Mouse (Mus musculus): ENCODE results near the gene Lcn2.

Gene Lcn2

DNA sequence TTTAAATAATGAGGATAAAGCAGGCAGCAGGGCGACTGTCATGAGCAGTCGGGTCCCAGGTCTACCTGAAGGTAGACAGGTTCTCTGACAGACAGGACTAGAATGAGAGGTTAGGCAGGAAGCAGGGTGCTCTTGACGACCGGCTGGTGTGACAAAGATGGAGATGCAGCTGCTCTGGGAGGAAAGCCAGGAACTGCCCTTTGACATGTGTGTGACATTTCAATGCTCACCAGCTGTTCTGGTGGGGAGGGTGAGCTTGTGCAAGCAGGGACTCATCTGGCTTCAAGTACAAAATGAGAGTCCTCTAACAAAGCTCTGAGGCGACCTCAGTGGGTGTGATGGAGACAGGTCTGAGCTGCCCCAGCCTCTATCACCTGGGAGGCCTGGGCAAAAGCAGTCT lies 25.9 kb upstream of the Lcn2 start:
- no peak for DNase-seq (ENCODE audit: extremely low read depth, low read depth, low spot score)

DNA sequence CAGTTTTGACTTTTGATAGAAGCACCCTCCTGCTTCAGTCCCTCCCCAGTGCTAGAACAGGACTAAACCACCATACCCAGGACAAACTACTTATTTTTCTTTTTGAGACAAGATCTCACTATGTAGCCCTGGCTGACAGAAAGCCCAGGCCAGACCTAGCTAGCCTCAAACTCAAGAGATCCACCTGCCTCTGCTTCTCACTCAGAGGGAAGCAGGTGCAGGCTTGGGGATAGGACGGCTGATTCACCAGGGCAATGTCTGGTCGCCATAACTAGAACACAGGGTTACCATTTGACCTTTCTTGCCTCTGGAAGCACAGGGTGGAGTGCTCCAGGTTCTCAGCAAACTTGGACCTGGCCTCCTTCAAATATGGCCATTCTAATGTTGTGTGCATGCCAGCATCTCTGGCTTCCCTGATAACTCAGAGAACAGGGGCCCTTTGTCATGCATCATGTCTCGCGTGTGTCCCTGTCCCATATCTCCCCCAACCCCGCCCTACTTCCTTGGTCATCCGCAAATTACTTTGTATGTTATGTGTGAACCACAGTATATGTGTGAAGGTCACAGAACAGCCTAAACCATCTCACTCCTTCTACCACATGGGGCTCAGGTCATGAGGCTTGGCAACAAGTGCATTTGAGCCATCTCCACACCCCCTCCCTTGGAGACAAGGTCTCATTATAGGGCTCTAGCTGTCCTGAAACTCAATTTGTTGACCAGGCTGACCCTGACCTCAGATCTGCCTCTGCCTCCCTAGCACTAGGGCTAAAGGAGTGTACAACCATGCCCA lies 24.9 kb upstream of the Lcn2 start:
- no peak for DNase-seq (ENCODE audit: extremely low read depth, low read depth, low spot score)

DNA sequence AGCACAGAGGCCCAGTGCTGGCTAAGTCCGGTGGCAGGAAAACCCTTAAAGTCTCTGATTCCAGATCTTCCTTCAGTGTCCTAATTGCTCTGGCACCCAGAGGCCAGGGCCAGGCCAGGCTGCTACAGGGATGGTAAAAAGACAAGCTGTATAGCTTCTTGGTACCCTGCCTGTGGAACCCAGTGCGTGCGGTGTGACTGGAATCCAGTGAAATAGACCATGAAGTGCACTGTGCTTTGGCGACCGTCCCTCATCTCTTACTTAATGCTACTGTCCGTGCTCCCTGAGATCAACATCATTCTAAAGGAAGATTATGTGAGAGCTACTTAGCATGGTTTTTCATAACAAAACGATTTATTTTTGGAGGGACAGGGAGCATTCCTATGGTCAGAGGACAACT lies 23.4 kb upstream of the Lcn2 start:
- no peak for DNase-seq (ENCODE audit: extremely low read depth, low read depth, low spot score)

DNA sequence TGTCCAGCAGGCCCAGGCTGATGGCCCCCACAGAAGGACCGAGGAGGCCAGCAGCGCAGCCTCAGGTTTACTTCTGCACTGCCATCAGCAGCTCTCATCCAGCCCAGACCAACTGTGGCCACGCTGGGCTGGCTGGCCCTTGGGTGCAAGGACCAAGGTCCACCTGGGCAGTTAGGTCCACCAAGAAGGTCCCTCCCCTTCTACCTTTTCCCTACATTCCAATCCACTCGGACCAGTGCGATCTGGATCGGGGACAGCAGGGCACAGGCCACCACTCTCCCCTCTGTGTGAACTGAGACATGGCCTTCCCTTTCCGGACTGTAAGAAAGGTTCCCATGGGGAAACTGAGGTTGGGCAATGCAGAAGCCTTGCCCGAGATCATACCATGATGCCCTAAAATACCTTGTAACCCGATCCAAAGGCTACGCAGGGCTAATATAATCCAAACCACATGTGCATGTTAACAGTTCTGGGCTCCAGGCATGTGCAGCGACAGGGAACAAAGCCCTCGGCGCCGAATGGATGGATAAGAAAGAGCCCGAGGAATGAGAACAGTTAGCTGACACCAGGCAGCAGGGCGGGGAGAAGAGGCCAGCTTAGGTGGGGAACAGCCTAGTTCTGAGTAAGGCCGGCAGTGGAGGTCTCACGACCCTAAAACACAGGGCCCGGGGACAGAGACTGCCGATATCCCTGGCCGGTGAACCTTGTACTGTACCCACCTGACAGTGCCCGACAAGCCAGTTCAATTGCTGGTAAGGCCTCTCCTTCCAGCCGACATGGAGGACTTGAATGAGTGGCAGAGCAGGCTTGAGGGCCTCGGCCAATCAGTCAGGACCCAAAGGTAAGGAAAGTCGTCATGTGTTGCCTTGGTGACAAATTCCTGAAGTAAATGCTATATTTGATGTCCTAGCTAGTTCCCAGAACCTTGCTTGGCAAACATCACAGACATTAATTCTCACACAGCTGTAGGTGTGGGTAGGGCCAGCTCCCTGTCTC lies 20.7 kb upstream of the Lcn2 start:
- DNase-seq (ENCODE audit: extremely low read depth, low read depth, low spot score) = no peak

DNA sequence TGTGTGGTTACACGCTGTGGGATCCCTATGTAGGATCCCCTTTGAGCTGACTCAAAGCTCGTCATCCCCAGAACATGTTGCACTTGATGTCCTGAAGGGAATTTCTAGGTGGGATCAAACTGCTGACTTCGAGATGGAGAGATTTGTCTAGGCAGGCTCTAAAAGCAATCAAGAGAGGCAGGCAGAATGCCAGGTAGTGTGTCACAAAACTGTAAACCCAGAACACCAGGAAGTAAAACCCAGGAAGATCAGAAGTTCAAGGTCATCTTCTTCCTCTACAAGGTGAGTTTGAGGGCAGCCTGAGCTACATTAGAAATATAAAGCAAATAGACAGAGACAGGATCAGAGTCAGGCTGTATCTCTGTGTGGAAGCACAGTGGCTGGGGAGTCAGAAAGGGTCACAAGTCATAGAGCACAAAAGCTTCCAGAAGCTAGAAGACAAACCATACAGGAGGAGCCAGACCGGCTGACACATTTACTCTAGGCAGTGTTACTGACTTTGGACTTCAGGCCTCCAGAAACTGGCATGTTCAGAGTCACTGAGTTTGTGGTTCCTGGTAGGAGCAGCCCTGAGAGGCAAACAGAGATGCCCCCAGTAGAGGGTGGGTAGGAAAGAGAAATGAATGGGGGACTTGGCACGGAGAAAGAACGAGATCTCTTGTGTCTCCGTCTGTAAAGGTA lies 19.2 kb upstream of the Lcn2 start:
- no peak for DNase-seq (ENCODE audit: extremely low read depth, low read depth, low spot score)

DNA sequence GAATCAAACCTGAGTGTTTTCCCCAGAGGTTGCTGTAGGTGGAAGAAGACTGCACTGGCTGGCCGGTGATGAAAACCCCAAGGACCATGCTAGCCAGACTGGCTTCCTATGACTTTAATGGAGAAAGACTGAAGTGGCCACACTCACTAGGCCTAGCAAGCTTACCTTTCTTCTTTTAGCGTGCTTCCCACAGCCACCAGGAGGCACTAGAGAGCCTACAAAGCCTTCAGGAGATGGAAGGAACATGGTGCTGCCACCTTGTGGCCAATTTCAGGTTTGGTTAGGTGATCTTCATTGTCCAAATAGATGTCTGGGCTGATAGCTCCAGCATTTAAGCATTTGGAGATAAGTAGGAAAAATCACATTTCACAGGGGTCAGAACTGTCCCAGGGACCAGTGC lies 16.6 kb upstream of the Lcn2 start:
- no peak for DNase-seq (ENCODE audit: extremely low read depth, low read depth, low spot score)

DNA sequence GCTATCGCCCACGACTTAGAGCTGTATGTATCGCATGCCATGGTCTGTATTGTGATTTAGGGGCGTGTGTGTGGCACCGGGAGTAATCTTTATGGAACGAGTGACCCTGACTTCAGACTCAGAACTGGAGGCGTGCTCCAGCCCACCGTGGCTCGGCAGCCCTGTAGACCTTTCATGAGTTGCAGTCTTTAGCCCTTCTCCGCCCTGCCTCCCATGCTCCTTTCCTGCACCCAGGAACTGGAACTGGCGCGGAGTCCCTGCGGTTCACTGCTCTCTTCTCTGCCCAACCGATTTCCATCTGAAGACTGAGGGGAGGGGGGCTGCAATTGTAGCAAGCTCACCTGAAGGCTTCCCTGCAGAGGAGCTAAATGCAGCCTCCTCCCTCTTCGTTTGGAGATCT lies 8.6 kb upstream of the Lcn2 start:
- no peak for DNase-seq (ENCODE audit: extremely low read depth, low read depth, low spot score)

DNA sequence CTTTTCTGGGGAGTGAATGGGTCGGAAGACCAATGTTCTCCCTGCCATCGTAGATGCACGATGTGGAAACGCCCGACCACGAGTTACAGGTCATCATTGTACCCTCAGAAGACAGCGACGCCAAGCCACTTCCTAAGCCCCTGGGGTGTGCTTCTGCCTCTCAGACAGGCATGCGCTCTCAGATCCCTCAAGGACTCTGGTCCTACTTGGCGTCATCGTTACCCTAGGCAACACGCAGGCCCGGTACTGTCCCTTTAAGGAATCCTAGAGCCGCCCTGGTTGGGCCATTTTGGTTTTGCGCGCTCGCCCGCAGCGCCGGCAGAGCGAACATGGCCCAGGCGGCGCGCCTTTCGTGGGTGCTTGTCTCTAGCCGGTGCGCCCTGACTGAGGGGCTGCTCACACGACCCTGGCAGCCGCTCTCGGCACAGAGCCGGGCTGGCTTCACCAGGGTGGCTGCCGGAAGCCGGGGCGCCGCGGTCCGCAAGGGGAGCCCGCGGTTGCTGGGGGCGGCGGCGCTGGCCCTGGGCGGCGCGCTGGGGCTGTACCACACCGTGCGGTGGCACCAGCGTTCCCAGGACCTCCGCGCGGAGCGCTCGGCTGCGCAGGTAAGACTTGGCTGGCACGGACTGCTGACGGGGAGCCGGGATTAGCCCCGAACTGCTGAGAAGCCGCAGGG lies 8.0 kb upstream of the Lcn2 start:
- no peak for DNase-seq (ENCODE audit: extremely low read depth, low read depth, low spot score)

DNA sequence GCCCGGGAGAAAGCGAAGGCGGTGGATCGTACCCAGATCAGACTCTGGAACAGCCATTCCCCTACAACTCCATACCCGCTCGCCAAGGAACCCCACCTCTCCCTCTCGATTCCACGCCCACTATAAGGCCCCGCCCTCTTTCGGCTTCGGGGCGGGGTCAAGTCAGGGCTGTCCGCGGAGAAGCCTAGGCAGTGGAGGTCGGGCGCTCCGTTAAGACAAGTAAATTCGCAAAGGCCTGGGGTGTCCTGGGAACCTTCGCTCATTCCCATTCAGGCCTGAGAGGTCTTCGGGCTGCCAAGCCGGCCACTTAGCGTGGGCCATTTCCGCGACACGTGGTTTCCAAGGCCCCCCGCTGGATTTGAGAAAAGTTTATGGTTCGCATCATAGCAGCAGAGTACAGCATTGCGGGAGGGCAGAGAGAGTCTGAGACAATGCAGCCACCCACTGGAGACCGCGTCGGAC lies 7.5 kb upstream of the Lcn2 start, which contains the start of gene Ptges2:
Gene Ptges2 (plus strand): TSS at position 413 of the 462 bp plus-strand sequence.
- DNase-seq (ENCODE audit: extremely low read depth, low read depth, low spot score) = no peak

DNA sequence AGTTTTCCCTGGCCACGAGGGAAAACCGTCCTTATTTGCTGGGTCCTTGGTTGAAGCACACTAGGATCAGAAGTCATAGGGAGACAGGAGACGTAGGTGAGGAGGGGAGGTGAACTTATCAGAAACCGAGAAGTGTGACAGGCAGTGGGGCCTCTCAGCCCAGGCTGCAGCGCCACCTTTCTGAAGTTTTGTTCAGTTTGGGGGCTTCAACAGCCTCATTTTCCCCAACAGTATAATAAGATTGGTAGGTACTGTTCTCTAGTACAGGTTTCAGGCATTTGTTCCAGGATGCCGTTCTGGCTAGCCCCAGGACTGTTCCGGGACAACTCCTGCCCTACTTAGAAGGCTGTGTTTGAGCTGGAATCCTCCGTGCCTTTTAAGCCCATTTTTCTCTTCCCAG lies 6.9 kb upstream of the Lcn2 start:
- DNase-seq (ENCODE audit: extremely low read depth, low read depth, low spot score) = no peak

DNA sequence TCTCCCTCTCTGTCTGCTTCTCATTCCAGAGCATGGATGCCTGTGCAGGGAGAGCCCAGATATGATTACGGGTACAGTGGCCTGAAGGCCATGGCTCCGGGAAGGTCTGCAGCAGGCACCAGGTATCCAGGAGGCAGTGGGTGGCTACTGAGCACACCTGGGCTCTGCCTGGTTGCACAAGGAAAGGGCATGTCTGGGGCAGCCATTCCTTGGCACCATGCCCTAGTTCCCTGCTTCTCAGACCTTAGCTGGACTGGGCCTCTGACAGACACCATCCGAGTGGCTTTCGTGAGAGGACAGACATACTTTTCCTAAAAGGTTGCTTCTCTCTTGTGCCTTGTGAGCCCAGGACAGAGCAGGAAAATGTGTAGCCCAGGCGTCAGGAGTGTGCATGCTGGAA lies 4.0 kb upstream of the Lcn2 start:
- no peak for DNase-seq (ENCODE audit: extremely low read depth, low read depth, low spot score)

DNA sequence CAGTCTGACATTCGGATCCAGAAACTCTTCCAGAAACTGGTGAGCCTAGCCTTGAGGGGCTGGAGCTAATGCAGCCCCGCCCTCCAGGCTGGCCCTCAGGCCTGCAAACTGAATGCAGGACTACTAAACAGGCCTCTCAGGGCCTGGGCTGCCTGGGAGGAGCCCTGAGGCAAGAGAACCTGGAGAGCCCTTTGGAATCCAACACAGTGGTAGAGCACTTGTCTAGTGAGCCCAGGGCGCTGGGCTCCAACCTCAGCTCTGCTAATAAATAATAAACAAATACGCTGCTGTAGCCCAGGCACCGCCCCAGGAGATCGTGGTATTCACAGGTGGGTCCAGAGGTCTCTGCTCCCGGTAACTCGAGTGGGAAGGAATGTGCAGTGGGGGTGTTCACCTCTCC lies 2.8 kb upstream of the Lcn2 start:
- DNase-seq (ENCODE audit: extremely low read depth, low read depth, low spot score) = no peak

DNA sequence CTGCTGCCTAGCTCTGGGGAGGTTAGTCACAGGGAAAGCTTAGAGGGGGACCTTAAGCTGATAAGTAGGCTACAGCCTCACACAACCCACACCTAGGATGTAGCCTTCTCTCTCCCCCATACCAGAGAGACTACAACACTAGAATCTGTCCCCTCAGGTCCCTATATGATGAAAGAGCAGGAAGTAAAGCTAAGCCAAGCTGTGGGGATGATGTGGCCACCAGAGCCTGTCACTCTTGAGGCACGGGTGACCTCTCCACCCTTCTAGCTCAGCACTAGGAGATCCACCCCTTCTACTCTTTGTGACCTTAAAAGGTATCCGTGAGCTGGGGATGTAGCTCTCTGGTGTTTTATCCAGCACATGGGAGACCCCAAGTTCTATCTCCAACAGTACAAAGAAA lies 1.1 kb upstream of the Lcn2 start:
- DNase-seq (ENCODE audit: extremely low read depth, low read depth, low spot score) = no peak

DNA sequence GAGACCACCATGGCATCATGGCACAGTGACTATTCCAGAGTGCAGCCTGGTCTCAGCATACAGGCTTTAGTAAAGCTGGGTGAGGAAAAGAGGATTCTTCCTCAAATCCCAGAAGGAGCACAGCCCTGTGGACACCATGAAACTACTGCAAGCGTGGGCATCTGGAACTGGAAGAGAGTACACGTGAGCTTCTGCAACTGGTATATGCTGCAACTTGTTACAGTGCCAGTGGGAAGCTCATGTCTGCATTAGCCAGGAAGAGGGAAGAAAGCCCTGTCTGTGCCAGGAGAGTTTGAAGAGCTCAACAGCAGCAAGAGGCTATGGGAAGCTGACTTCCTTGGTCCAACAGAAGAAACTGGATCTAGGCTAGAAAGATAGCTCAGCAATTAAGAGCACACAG lies 5.4 kb downstream of the Lcn2 start:
- no peak for DNase-seq (ENCODE audit: extremely low read depth, low read depth, low spot score)

DNA sequence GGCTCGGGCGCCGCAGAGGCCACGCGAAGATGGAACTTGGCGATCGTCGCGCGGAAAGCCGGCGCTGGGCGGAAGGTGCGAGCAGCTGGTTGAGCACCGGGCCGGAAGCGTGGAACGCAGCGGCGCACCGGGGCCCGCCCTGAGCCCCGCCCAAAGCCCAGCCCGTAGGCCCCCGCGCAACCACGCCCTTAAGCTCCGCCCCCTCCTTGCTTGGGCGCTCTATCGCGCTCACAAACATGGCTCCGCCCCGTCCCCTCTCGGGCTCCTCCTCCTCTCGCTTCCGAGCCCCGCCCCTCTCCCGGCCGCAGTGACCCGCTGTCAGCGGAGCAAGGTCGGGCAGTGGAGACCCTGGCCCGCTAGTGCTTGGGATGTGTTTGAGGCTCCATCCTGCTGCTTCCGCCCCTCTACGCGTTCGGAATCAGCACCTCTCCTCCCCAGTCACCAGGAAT lies 6.3 kb downstream of the Lcn2 start, which contains the start of gene 1110008P14Rik:
Gene 1110008P14Rik (minus strand): TSS at position 164 of the 449 bp plus-strand sequence.
- no peak for DNase-seq (ENCODE audit: extremely low read depth, low read depth, low spot score)

DNA sequence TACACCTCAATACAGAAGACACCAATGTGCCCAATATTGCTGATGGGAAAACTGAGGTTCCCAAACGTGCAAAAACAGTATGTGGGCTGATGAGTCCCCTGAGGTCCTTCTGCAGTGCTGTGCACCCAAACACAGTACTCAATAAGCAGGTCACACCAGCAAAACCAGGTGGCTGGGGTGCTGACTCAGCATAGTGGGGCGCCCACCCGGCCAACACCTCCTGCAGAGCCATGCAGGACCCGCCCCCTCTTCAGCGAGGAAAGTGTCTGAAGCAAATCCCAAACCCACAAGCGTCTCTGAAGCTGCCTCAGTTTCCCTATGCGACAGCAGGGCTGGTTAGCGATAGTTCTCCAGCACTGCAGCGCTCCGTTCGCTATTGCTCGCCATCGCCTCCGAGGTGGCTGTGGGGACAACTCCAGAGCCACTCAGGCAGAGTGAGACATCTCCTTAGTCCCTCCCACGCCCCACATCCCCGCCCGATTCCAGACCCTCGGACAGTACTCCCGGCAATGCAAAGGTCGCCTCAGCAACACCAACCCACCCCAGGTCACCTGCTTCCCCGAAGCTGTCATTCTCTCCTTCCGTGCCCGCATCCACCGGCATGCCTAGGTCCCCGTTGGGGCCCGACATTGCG lies 6.8 kb downstream of the Lcn2 start:
- no peak for DNase-seq (ENCODE audit: extremely low read depth, low read depth, low spot score)

DNA sequence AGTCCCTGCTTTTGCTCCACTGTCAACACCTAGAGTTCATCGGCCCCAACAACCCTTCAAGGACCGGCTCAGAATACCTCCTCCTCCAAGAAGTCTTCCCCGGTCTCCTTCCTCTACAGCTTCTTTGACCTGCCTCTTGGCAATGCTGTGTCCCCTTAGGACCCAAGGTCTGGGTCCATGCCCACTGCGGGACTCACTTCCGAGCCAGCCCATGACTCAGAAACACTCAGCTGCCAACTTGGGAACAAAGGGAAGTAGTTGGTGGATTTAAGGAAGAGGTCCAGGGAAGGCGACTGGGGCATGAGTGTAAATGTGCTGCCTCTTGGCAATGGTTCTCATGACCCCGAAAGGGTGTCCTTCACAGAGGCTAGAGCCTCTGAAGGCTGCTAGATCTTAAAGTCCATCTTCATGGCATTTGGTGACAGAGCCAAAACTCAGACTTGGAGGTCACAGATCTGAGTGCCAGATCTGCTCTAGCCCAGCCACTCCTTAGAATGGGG lies 8.0 kb downstream of the Lcn2 start:
- DNase-seq (ENCODE audit: extremely low read depth, low read depth, low spot score) = no peak

DNA sequence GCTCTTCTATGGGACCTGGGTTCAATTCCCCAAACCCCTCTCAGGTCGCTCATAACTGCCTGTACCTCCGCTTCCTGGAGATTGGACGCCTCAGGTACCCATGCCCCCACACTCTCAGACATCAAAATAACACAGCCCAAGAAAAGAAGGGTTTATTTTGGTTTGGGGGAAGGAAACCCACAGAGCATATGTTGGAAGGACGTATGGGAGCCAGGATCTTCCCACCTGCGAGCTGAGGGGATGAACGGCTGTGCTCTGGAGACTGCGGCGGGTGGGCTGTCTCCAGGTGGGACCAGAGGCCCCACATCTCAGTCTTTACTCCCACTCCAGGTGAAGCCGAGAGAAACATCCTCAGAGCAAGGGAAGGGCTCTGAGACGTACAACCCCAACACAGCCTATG lies 11.1 kb downstream of the Lcn2 start:
- no peak for DNase-seq (ENCODE audit: extremely low read depth, low read depth, low spot score)

DNA sequence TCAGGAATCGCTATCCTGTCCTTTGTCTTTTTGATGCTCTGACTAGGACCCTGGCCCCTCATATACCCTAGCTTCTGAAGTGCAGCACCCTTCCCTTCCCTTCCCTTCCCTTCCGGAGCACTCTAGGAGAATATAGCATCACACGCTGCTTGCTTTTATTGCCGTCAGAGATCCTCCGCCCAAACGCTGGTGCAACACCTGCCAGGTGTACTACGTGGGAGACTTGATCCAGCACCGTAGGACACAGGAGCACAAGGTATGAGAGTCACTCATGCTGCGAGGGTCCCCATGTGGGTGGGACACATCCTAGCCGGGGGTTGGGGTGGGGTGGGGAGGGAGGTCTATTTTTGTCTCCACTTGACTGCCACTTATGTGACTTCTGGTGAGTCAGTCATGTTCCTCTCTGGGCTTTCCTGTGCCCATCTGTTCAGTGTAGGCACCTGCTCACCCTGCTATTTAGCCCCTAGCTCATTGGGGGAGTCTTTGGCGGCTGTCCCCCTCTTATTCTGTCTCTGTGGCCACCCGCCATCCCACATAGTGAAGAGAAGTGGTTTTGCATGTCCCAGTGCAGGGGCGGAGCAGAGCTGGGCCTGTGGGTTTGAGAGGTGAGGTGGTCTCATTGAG lies 12.6 kb downstream of the Lcn2 start:
- DNase-seq (ENCODE audit: extremely low read depth, low read depth, low spot score) = no peak
